Mouse (Mus musculus): Measurements from ENCODE around the gene Fam19a2. TPM values are rescaled to one million over a fixed set of nuclear protein-coding genes. Genes with fewer than 3 reads are reported as not detected.

Fam19a2 gene
- total and polyA plus RNA-seq, 3 experiments, result 0.13 to 1.0 (median 0.52) TPM

- DNase-seq, result no peak
These were observed 121.8 kb downstream of the Fam19a2 start for GRCm38 (mm10) chr10:123385641-123386040.

GRCm38 (mm10) chr10:123395429-123395828, 131.6 kb downstream of the Fam19a2 start:
- DNase-seq, result no peak

- no peak for DNase-seq
These were observed 134.3 kb downstream of the Fam19a2 start for GRCm38 (mm10) chr10:123398136-123398535.

DNA sequence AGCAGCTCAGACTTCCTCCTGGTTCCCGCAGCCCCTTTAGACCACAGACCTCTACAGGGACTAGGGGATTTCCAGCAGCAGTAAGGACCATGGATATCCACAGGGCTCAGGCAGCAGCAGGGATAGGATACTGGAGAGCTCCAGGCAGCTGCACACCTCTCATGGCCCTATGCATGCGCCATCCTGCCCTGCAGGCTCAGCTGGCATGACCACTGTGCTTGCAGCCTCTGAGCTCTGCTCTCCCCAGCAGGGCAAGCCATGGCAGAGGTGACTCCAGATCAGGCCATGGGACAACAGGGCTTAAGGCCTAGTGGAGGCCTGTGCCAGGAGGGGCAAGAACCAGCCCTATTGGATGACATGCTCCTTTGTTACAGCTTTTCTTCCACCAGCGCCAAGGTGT, 137.4 kb downstream of the Fam19a2 start:
- DNase-seq, result no peak

DNA sequence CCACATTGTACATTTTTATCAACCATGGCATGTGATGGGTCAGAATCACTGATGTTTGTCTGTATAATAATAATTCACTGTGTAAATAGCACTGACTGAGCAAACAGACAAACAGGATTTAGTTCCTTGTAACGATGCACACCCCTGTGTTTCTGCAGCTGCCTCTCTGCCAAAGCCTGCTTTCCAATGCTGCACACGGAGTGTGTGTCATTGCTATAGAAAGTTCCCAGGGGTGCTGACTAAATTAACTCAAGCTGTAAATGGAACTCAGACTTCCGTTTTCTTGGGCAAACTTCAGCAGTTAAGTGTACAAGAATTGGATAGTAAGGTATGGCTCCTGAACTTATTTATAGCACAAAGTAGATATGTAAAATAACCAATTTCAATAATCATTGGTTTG, 138.7 kb downstream of the Fam19a2 start:
- DNase-seq, result no peak

GRCm38 (mm10) chr10:123414953-123415352, 151.2 kb downstream of the Fam19a2 start:
- no peak for DNase-seq

DNA sequence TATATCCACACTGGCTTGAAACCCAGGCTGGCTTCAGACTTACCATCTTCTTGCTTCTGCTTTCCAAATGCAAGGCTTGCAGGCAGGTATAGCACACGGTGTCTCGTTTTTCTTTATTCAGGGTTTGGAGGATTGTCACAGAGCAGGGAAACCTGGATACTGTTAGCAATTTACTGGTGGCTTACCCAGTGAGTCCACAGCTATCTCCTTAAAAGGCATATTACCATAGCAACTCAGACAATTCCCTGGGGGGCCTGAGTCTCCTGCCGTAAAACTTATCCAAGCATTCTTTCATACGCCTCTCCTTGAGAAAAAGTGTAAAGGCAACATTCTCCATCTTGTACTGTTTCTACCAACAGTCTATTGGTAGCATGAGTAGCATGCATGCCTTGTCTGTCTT, 152.2 kb downstream of the Fam19a2 start:
- DNase-seq, result no peak

GRCm38 (mm10) chr10:123418616-123419173, 154.9 kb downstream of the Fam19a2 start:
- DNase-seq, result no peak

DNA sequence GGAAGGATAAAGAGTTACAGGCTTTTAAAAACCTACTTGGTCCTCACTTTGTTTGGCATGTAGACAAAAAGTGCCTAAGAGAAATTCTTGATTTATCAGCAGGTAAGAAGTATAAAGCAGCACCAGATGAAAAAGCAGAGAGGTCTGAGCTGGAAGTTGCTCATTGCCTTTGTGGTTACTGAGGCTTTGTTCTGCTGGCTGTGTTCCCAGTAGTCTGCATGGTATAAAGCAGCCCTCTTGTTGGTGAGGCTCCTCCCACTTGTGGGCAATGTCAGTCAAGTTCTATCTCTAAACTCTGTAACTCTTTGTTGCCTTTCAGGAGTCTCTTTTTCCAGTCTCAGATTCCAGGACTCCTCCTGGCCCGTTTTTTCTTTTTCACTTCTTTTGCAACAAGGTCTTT, 156.5 kb downstream of the Fam19a2 start:
- DNase-seq, result no peak

DNA sequence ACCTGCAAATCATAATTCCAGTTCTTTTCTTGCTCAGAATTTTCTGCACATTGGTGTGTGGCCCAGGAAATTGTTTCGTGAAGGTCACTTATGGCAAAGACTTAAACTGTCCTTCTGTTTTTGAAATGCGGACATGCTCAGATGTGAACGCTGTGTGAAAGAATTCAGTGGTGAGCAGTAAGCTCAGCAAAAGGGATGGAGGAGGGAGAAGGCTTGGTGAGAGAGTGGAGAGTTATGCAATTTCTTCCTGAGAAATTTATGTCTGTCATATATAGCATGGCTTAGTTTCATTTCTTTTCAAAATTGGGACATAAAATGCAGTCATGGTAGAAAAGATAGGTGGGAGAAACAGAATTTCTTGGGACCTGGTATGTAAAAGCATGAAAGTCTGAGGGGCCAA, 160.7 kb downstream of the Fam19a2 start:
- no peak for DNase-seq

GRCm38 (mm10) chr10:123426527-123427363, 162.9 kb downstream of the Fam19a2 start:
- no peak for DNase-seq

DNA sequence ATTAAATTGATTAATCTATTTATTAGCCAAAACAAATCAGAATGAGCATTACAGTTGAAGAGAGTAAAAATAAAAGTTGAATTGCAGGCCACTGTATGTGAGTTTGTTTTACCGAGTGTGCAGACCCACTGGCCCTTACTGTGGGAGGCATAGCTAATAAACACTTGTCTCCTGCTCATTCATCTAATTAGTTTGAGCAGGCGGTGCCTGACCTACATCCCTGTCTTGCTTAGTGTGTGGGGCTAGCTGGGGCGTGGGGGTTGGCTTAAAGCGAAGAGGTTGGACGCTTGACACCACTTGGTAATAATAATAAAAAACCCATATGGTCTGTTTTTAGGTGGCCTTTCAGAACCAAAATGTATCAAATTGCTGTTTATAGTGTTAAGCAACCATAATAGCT, 167.8 kb downstream of the Fam19a2 start:
- DNase-seq, result no peak

DNA sequence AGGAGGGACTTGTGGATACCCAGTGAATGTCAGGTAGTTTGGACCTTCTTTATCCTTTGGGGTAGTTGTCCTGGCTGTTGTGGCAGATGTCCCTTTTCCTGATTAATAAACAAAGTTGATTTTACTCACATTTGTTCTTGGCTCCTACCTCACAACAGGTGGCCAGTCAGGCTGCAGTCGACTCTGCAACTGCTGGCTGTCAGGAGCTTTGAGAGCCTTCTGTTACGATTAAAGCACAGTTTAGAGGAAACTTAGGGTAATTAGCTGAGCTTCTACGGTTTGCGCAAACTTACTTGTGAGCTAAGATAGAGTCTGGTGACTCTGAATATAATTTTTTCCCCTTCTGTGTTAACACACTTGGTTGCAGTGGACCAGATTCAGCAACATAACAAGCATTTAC, 173.8 kb downstream of the Fam19a2 start:
- DNase-seq, result no peak

GRCm38 (mm10) chr10:123456800-123457199, 193.0 kb downstream of the Fam19a2 start:
- no peak for DNase-seq

- DNase-seq, result no peak
These were observed 196.7 kb downstream of the Fam19a2 start for GRCm38 (mm10) chr10:123460466-123460865.

DNA sequence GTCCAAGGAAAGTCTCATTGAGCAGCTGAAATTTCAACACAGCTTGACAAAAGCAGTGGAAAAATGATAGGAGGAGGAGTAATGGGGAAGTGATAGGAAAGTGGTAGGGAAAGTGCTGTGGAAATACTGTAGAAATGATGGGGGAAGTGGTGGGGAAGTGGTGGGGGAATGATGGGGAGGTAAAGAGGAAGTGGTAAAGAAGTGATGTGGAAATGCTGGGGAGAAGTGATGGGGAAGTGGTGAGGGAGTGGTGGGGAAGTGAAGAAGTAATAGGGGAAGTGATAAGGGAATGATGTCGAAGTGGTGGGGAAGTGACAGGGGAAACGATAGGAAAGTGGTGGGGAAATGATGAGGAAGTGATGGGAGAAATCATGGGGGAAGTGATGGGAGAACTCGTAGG, 198.5 kb downstream of the Fam19a2 start:
- no peak for DNase-seq

DNA sequence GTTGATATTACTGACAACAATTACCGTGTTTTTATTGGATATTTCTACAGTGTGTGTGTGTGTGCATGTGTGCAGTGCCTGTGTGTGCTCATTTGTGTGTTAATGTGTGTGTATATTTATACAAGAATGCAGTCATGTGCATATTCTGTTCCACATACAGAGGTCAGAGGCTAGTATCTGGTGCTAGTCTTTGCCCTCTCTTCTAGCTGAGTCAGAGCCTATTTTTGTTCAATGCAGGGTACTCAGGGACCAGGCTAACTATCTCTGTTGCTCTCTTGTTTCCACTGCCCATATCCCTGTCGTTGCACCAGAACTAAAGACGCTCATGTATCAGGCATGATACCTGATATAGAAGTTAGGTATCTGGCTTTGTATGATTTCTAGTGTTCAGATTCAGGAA, 251.0 kb downstream of the Fam19a2 start:
- no peak for DNase-seq

- DNase-seq, result no peak
These were observed 256.8 kb downstream of the Fam19a2 start for GRCm38 (mm10) chr10:123520613-123521012.

GRCm38 (mm10) chr10:123521203-123521602, 257.4 kb downstream of the Fam19a2 start:
- no peak for DNase-seq

- DNase-seq, result no peak
These were observed 261.6 kb downstream of the Fam19a2 start for GRCm38 (mm10) chr10:123525424-123525823.

DNA sequence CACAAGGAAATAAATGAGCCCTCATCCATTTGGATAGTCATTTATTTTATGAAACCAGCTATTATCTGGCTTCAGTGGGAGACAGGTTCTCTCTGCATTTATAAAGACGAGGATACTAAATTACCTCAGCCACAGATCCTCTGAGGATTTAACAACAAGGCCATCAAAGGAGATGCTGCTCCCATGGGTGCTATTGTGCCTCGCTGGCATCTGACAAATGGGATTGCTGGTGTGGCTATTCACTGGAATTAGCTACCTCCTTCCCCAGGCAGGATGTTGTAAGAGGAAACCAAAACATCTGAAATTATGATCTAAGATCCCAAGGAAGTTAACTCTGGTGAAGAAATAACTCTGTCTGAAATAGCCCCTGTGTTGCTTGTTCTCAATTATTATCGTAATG, 262.3 kb downstream of the Fam19a2 start:
- no peak for DNase-seq

- no peak for DNase-seq
These were observed 272.3 kb downstream of the Fam19a2 start for GRCm38 (mm10) chr10:123536143-123536542.

GRCm38 (mm10) chr10:123548391-123548790, 284.6 kb downstream of the Fam19a2 start:
- no peak for DNase-seq

DNA sequence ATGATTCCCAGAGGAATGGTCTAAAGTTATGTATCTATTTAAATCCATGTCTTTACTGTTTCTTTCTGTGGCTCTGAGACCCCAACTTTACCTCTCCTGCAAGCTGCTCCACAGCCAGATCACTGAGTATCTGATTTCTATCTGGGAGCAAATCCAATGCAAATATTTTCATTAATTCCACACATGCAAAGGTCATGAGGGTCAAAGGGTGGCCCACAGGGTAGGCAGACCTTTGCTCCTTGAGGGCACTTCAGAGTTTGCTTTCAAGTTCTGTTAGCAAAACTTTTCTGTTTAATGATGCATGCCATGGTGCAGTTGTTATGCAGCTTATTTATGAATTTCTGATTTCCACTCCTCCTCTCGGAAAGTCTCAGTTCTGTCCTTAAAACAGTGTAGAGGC, 303.9 kb downstream of the Fam19a2 start:
- no peak for DNase-seq

Data from adrenal gland, adult 2 months (tissue).